Mouse (Mus musculus) embryo, embryonic 9.5 days (tissue): ENCODE results near the gene Proser2.
"Not testable (repeated sequence)": the region's sequence is repeated elsewhere in the genome, so short reads cannot be mapped to it uniquely, and the experiment has no call there.

Source experiments
- DNase-seq: peaks from one replicate; pipeline ENCODE4 v3.0.0-alpha.2; 2017; ENCODE audit errors: extremely low spot score

The Proser2 gene

DNA sequence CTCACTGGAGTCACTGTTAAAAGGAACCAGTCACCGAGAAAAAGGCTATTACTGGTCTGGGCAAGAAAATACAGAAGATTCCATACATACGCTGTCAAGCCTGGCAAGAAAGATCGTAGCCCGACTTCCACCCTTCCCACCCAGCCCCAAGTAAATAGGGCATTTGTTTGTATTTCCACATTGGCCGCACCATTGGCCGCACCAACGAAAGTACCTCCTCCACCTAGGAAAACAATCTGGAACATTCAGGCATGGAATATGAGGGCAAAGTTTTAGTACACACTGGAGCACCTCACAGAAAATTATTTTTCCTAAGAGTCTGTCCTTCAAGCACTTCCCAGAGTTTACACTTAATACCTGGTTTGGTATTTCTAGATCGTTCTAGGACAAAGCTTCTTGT, 1.1 kb downstream of the Proser2 start:
- no peak for DNase-seq

DNA sequence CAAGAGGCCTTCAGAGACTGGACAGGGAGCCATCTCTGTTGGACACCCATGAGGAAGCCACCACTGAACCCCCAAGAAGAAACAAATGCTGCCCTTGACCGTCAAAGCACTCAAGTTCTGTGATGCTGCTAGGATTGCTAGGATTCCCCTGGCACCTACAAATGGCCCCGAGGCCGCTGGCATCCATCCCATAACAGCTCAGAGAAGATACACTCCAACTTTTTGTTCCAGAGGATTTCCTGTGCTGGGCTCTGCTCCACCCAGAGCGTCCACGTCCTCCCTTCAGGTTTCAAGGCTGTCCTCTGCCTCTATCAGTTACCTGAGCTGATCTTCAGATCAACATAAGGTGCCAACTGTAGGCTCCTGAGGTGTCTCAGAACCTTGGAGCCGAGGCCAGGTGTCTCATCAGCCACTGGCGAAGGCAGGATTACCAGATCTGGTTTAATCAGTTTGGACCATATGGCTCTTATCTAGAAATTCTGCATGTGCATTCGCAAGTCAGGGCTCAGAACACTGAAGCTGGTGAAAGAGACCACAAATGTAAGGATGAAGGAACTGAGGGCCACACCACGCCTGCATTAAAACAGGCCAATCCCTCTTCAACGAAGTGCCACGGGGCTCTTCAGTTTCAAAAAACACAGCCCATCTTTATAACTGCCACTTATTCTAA, 1.7 kb downstream of the Proser2 start:
- DNase-seq = no peak

DNA sequence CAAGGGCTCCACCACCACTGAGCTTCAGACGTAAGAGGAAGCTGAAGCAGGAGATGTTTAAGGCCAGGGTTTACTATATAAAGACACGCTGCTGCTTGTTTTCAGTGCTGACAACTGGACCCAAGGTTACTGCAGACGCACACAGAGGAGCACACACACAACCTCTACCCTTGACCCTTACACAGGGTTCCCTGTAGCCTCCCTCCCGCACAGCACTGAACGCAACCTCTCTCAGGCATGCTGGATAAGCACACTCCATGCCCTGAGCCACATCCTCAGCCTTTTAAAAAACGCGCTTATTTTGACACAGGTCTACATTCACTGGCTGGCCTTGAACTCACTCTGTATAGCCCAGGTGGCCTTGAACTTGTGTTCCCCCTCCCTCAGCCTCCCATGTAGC, 7.0 kb downstream of the Proser2 start:
- DNase-seq = no peak

DNA sequence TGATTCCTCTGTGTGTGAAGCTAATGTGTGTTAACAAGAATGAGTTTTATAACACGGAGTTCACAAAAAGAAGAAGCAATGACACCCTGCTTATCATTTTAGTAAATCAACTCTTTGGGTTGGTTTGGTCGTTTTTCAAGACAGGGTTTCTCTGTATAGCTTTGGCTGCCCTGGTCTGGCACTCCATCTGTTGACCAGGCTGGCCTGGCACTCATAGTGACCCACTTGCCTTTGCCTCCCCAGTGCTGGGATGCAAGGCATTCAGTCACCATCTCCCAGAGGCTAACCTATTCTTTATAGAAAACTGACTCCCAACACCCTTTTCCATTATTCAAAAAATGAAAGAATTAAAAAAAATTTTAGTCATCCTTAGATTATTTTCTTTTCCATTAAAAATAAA, 8.9 kb downstream of the Proser2 start:
- no peak for DNase-seq

DNA sequence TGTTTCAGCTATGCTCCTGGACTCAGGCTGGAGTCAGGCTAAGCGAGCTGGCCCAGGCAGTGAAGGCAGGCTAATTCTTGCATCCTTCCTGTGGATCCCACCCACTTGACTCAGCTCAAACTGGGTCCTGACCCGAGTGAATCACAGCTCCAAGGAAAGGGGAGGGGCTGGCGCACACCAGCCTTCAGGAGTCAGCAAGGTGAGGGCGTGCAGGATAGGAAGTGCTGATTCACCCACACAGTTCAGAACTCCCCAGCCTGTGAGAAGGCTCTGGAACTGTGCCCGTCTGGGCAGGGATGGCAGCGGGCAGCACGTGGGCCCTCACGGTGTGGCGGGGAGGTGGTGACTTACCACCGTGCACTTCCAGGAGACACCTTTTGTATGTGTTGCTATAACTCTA, 11.8 kb downstream of the Proser2 start:
- no peak for DNase-seq

GRCm38 (mm10) chr2:6113792-6114191, 16.2 kb downstream of the Proser2 start:
- no peak for DNase-seq

- no peak for DNase-seq
These were observed 17.4 kb downstream of the Proser2 start for GRCm38 (mm10) chr2:6112619-6113018.

GRCm38 (mm10) chr2:6105437-6105836, 24.6 kb downstream of the Proser2 start:
- no peak for DNase-seq

GRCm38 (mm10) chr2:6100755-6101154, 29.3 kb downstream of the Proser2 start:
- DNase-seq = no peak

GRCm38 (mm10) chr2:6100027-6100749, 29.8 kb downstream of the Proser2 start:
- DNase-seq = peak; percentile 68

- DNase-seq = no peak
These were observed 30.6 kb downstream of the Proser2 start for GRCm38 (mm10) chr2:6099443-6099842.

DNA sequence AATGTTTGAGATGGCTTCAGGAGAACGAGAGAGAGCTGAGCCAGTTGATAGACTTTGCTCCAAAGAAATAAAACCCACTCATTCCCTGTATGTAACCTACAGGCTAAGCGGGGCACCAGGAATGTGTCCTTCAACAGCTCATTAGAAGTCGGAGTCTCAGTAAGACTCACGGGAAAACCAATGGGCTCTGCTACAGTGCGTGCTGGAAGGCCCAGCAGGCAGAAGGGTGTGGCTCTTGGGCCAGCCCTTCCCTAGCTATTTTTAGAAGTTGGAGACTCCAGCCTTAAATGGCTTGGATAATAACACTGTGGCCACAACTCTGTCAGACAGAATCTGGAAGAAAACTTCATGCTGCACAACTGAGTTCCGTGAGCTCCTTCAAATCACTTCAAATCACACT, 31.1 kb downstream of the Proser2 start:
- DNase-seq = no peak

GRCm38 (mm10) chr2:6097113-6097716, 32.8 kb downstream of the Proser2 start:
- DNase-seq = no peak

DNA sequence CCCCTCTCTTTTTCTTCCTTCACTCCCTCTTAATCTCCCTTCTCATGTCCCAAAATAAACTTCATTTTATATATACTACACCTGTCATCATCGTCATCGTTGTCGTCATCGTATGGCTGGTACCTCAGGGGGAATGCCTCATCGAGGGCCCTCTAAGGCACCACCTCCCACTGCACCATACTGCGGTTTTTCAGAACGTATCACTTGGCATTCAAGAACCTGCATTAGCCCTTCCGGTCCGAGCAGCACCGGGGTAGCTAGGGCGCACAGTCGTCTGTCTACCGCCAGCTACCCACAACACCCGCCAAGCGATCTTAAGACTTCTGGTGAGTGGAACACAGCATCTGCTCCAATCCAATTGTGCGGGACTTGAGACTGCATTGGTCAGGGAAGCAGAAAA, 40.1 kb downstream of the Proser2 start:
- DNase-seq = not testable (repeated sequence)

GRCm38 (mm10) chr2:6087151-6087550, 42.9 kb downstream of the Proser2 start:
- no peak for DNase-seq

- DNase-seq = no peak
These were observed 44.1 kb downstream of the Proser2 start for GRCm38 (mm10) chr2:6085622-6086530.

GRCm38 (mm10) chr2:6083696-6084095, 46.3 kb downstream of the Proser2 start:
- no peak for DNase-seq

DNA sequence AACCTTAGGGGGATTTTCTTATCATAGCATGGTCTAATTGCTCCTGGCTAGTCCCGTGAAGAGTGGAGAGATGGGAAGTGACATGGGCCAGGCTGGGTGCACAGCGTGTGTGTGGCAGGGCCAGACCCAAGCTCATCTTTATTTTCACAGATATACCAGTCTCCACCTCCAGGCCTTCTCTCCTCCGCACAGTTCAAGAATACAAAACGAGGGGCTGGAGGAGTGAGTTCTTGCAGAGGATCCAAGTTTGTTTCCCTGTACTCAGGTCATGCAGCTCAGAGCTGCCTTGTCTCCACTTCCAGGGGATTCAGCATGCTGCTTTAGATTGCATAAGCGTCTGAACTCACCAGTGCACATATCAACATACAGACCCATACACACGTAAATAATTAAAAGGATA, 47.4 kb downstream of the Proser2 start:
- DNase-seq = no peak

DNA sequence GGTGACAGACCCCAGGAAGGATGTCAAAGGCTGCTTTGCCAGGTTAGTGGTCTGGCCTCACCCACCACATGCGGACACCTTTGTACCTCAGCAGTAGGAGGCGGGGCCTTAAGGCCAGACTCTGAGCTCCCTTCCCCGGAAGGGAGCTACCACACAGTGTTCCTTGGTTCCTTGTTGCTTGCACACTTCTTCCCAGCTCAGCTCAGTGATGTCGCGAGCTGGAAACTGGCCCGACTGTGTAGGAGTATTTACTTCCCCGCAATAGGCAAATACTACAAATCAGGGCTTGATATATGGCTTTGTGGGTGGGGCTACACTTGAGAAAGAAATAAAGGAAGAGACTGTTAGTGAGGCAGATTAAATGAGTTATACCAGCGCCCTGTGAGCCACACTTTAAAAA, 48.9 kb downstream of the Proser2 start:
- DNase-seq = no peak

GRCm38 (mm10) chr2:6080037-6080436, 50.0 kb downstream of the Proser2 start:
- no peak for DNase-seq

DNA sequence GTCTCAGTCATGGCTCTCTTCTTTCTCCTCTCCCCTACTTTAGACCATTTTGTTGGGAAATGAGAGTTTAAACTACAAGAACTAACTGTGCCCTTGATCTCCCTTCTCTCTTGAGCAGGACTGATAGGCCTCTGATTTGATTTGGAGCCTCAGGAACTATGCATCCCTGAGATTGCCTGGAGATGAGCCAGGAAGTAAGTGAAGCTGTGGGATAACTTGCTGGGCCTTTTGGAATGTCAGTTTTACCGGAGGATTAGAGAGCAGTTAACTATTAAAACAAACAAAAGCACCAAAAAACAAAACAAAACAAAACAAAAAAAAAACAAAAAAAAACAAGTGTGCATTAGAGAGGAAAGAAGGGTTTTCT, 54.5 kb downstream of the Proser2 start:
- no peak for DNase-seq

GRCm38 (mm10) chr2:6074891-6075529, 55.0 kb downstream of the Proser2 start:
- peak; percentile 51 for DNase-seq
